Mouse (Mus musculus): ENCODE results near the gene Olfr44. TPM values are rescaled to one million over a fixed set of nuclear protein-coding genes. Genes with fewer than 3 reads are reported as not detected.
A peak's percentile ranks its signal among the peaks of the same experiment; 100 is the strongest.

Gene Olfr44
- polyA plus RNA-seq (2014; fragmentation: Nextera tagmentation; extraction: Ambion mirVana) = not detected in 2 replicates

GRCm38 (mm10) chr9:39493895-39494294 is at the start of gene Olfr44:
TSS of gene Olfr44 (minus strand) at chr9:39493995.
- no peak for DNase-seq (ENCODE audit: low spot score, missing footprints)
- H3K9ac ChIP-seq (ENCODE audit: low read length) = no peak within 1 kb of the TSS
- H3K4me1 ChIP-seq (ENCODE audit: control insufficient read depth, insufficient read depth, low read length) = no peaks in the 10 kb centered on the region
- H3K9me3 ChIP-seq (ENCODE audit: control insufficient read depth, low read length) = no peaks in the 10 kb centered on the region
- no peaks in the 10 kb centered on the region for H3K36me3 ChIP-seq (ENCODE audit: control insufficient read depth, insufficient read depth, low read length)
- 94% methylated on average over 2 of the region's 2 CpGs for WGBS
- H3K4me3 ChIP-seq (ENCODE audit: low read depth, low read length) = no peak within 1 kb of the TSS
- no peak within 1 kb of the TSS for H3K27ac ChIP-seq (ENCODE audit: low read depth, low read length)
- H3K27me3 ChIP-seq (ENCODE audit: control insufficient read depth, insufficient read depth, low read length) = no peaks in the 10 kb centered on the region
- no peak for ATAC-seq (ENCODE audit: low FRiP score)
- no peak within 1 kb of the TSS for H3K4me2 ChIP-seq

- no peak overlapping the region for H3K4me2 ChIP-seq
- H3K9me3 ChIP-seq (ENCODE audit: control insufficient read depth, low read length) = no peaks in the 10 kb centered on the region
- 85% methylated on average over 1 of the region's 1 CpGs for WGBS
- H3K9ac ChIP-seq (ENCODE audit: low read length) = no peak overlapping the region
- no peak for ATAC-seq (ENCODE audit: low FRiP score)
- no peak overlapping the region for H3K27ac ChIP-seq (ENCODE audit: low read depth, low read length)
- no peaks in the 10 kb centered on the region for H3K27me3 ChIP-seq (ENCODE audit: control insufficient read depth, insufficient read depth, low read length)
- no peaks in the 10 kb centered on the region for H3K36me3 ChIP-seq (ENCODE audit: control insufficient read depth, insufficient read depth, low read length)
- no peaks in the 10 kb centered on the region for H3K4me1 ChIP-seq (ENCODE audit: control insufficient read depth, insufficient read depth, low read length)
- H3K4me3 ChIP-seq (ENCODE audit: low read depth, low read length) = no peak overlapping the region
- no peak for DNase-seq (ENCODE audit: low spot score, missing footprints)
These were observed 30.0 kb upstream of the Olfr44 start for GRCm38 (mm10) chr9:39523616-39524285.

- no peak overlapping the region for H3K9ac ChIP-seq (ENCODE audit: low read length)
- DNase-seq (ENCODE audit: low spot score, missing footprints) = no peak
- no peak overlapping the region for H3K4me2 ChIP-seq
- no peaks in the 10 kb centered on the region for H3K4me1 ChIP-seq (ENCODE audit: control insufficient read depth, insufficient read depth, low read length)
- H3K4me3 ChIP-seq (ENCODE audit: low read depth, low read length) = no peak overlapping the region
- no peaks in the 10 kb centered on the region for H3K27me3 ChIP-seq (ENCODE audit: control insufficient read depth, insufficient read depth, low read length)
- no peak overlapping the region for H3K27ac ChIP-seq (ENCODE audit: low read depth, low read length)
- H3K36me3 ChIP-seq (ENCODE audit: control insufficient read depth, insufficient read depth, low read length) = no peaks in the 10 kb centered on the region
- no peak for ATAC-seq (ENCODE audit: low FRiP score)
- no peaks in the 10 kb centered on the region for H3K9me3 ChIP-seq (ENCODE audit: control insufficient read depth, low read length)
These were observed 24.8 kb upstream of the Olfr44 start for GRCm38 (mm10) chr9:39518595-39518994.

- no peaks in the 10 kb centered on the region for H3K36me3 ChIP-seq (ENCODE audit: control insufficient read depth, insufficient read depth, low read length)
- no peak within 1 kb of the TSS for H3K27ac ChIP-seq (ENCODE audit: low read depth, low read length)
- 76% methylated on average over 3 of the region's 3 CpGs for WGBS
These were observed 21.7 kb upstream of the Olfr44 start, which contains the start of gene Olfr957 for GRCm38 (mm10) chr9:39515531-39515930. TSS of gene Olfr957 (minus strand) at chr9:39515809.

GRCm38 (mm10) chr9:39509412-39509811 is 15.6 kb upstream of the Olfr44 start:
- DNase-seq (ENCODE audit: low spot score, missing footprints) = no peak
- Histone ChIP-seq H3K27me3 (ENCODE audit: control insufficient read depth, insufficient read depth, low read length) (no peaks in the 10 kb centered on the region), H3K27ac (ENCODE audit: low read depth, low read length) (no peak overlapping the region), H3K36me3 (ENCODE audit: control insufficient read depth, insufficient read depth, low read length) (no peaks in the 10 kb centered on the region), H3K9me3 (ENCODE audit: control insufficient read depth, low read length) (no peaks in the 10 kb centered on the region), H3K4me3 (ENCODE audit: low read depth, low read length) (no peak overlapping the region), H3K4me1 (ENCODE audit: control insufficient read depth, insufficient read depth, low read length) (no peaks in the 10 kb centered on the region), H3K4me2 (no peak overlapping the region), H3K9ac (ENCODE audit: low read length) (no peak overlapping the region)
- WGBS = 85% methylated on average over 9 of the region's 9 CpGs
- ATAC-seq (ENCODE audit: low FRiP score) = peak; percentile 35; the same call in 1 of the 2 replicates

More at GRCm38 (mm10) chr9:39515531-39515930, 21.7 kb upstream of the Olfr44 start, which contains the start of gene Olfr957:
- Histone ChIP-seq H3K27me3 (ENCODE audit: control insufficient read depth, insufficient read depth, low read length) (no peaks in the 10 kb centered on the region), H3K4me3 (ENCODE audit: low read depth, low read length) (no peak within 1 kb of the TSS), H3K4me2 (no peak within 1 kb of the TSS), H3K9me3 (ENCODE audit: control insufficient read depth, low read length) (no peaks in the 10 kb centered on the region), H3K4me1 (ENCODE audit: control insufficient read depth, insufficient read depth, low read length) (no peaks in the 10 kb centered on the region), H3K9ac (ENCODE audit: low read length) (no peak within 1 kb of the TSS)
- ATAC-seq (ENCODE audit: low FRiP score) = no peak
- DNase-seq (ENCODE audit: low spot score, missing footprints) = no peak

- H3K4me2 ChIP-seq = no peak overlapping the region
- 5% methylated on average over 6 of the region's 6 CpGs for WGBS
- H3K27me3 ChIP-seq (ENCODE audit: control insufficient read depth, insufficient read depth, low read length) = no peaks in the 10 kb centered on the region
- H3K27ac ChIP-seq (ENCODE audit: low read depth, low read length) = no peak overlapping the region
- DNase-seq (ENCODE audit: low spot score, missing footprints) (peak; percentile 94), ATAC-seq (ENCODE audit: low FRiP score) (peak; percentile 83)
- H3K4me1 ChIP-seq (ENCODE audit: control insufficient read depth, insufficient read depth, low read length) = no peaks in the 10 kb centered on the region
- H3K36me3 ChIP-seq (ENCODE audit: control insufficient read depth, insufficient read depth, low read length) = no peaks in the 10 kb centered on the region
- H3K9ac ChIP-seq (ENCODE audit: low read length) = no peak overlapping the region
- no peaks in the 10 kb centered on the region for H3K9me3 ChIP-seq (ENCODE audit: control insufficient read depth, low read length)
- no peak overlapping the region for H3K4me3 ChIP-seq (ENCODE audit: low read depth, low read length)
These were observed 15.2 kb upstream of the Olfr44 start for GRCm38 (mm10) chr9:39508998-39509397.

GRCm38 (mm10) chr9:39471844-39472243 is 22.0 kb downstream of the Olfr44 start, which contains the start of gene Olfr955:
TSS of gene Olfr955 (minus strand) at chr9:39471944.
- Histone ChIP-seq H3K4me2 (no peak within 1 kb of the TSS), H3K9ac (ENCODE audit: low read length) (no peak within 1 kb of the TSS), H3K27ac (ENCODE audit: low read depth, low read length) (no peak within 1 kb of the TSS), H3K4me1 (ENCODE audit: control insufficient read depth, insufficient read depth, low read length) (no peaks in the 10 kb centered on the region), H3K36me3 (ENCODE audit: control insufficient read depth, insufficient read depth, low read length) (no peaks in the 10 kb centered on the region), H3K4me3 (ENCODE audit: low read depth, low read length) (no peak within 1 kb of the TSS), H3K9me3 (ENCODE audit: control insufficient read depth, low read length) (no peaks in the 10 kb centered on the region), H3K27me3 (ENCODE audit: control insufficient read depth, insufficient read depth, low read length) (no peaks in the 10 kb centered on the region)
- ATAC-seq (ENCODE audit: low FRiP score) (no peak), DNase-seq (ENCODE audit: low spot score, missing footprints) (no peak)
- 60% methylated on average over 1 of the region's 1 CpGs for WGBS

GRCm38 (mm10) chr9:39456401-39456800 is 37.4 kb downstream of the Olfr44 start, which contains the start of gene Olfr954:
TSS of gene Olfr954 (plus strand) at chr9:39456701.
- H3K9me3 ChIP-seq (ENCODE audit: control insufficient read depth, low read length) = no peaks in the 10 kb centered on the region
- no peak within 1 kb of the TSS for H3K4me3 ChIP-seq (ENCODE audit: low read depth, low read length)
- H3K4me1 ChIP-seq (ENCODE audit: control insufficient read depth, insufficient read depth, low read length) = no peaks in the 10 kb centered on the region
- H3K9ac ChIP-seq (ENCODE audit: low read length) = no peak within 1 kb of the TSS
- no peak within 1 kb of the TSS for H3K4me2 ChIP-seq
- no peaks in the 10 kb centered on the region for H3K36me3 ChIP-seq (ENCODE audit: control insufficient read depth, insufficient read depth, low read length)
- H3K27ac ChIP-seq (ENCODE audit: low read depth, low read length) = no peak within 1 kb of the TSS
- no peaks in the 10 kb centered on the region for H3K27me3 ChIP-seq (ENCODE audit: control insufficient read depth, insufficient read depth, low read length)
- 87% methylated on average over 6 of the region's 6 CpGs for WGBS
- no peak for ATAC-seq (ENCODE audit: low FRiP score)
- DNase-seq (ENCODE audit: low spot score, missing footprints) = no peak

Data from midbrain, embryonic 11.5 days (tissue).